Mouse (Mus musculus) CD4-positive naive resting alpha-beta T cell, adult 76 days (primary cell): Measurements from ENCODE around the gene Hist1h3f. TPM values are rescaled to one million over a fixed set of nuclear protein-coding genes. Genes with fewer than 3 reads are reported as not detected.

Experiments used
- total RNA-seq: library from RNA; stranded (reverse); gene quantifications from one replicate; pipeline ENCODE4 v1.2.4, GENCODE M21; 2023

Hist1h3f gene
- total RNA-seq, 1 experiment from 2014 or later, result 48.1 TPM

Other genes starting within 250 kb of the Hist1h3f start
- 13.3 TPM for gene Zfp322a, start 174.8 kb upstream of the Hist1h3f start, total RNA-seq
- 15.9 TPM for gene Abt1, start 120.2 kb upstream of the Hist1h3f start, total RNA-seq
- not detected for gene Btn1a1, start 78.2 kb upstream of the Hist1h3f start, total RNA-seq
- not detected for gene Btn2a2, start 55.2 kb upstream of the Hist1h3f start, total RNA-seq
- 147 TPM for gene Hist1h4h, start 13.0 kb upstream of the Hist1h3f start, total RNA-seq
- 24.7 TPM for gene Hist1h2af, start 10.1 kb upstream of the Hist1h3f start, total RNA-seq
- gene Hist1h3g, start 8.6 kb upstream of the Hist1h3f start, total RNA-seq, result 2.3 TPM
- gene Hist1h2bh, start 660 bp upstream of the Hist1h3f start, total RNA-seq, result 5.5 TPM
- 42.3 TPM for gene Hist1h4f, start 7.6 kb downstream of the Hist1h3f start, total RNA-seq
- 5.2 TPM for gene Hist1h1d, start 9.2 kb downstream of the Hist1h3f start, total RNA-seq
- gene Hist1h3e, start 18.3 kb downstream of the Hist1h3f start, total RNA-seq, result 91.9 TPM
- 7.8 TPM for gene Hist1h2ae, start 27.2 kb downstream of the Hist1h3f start, total RNA-seq
- gene Hist1h2bg, start 27.3 kb downstream of the Hist1h3f start, total RNA-seq, result 110 TPM
- gene Hist1h2bf, start 30.1 kb downstream of the Hist1h3f start, total RNA-seq, result 40.8 TPM
- gene Hist1h2ad, start 30.3 kb downstream of the Hist1h3f start, total RNA-seq, result 3.8 TPM
- 3.4 TPM for gene Hist1h3d, start 31.7 kb downstream of the Hist1h3f start, total RNA-seq
- gene Hist1h4d, start 37.5 kb downstream of the Hist1h3f start, total RNA-seq, result 86.8 TPM
- 8.4 TPM for gene Hist1h2be, start 77.1 kb downstream of the Hist1h3f start, total RNA-seq
- 82.2 TPM for gene Hist1h1e, start 78.5 kb downstream of the Hist1h3f start, total RNA-seq
- 3.4 TPM for gene Hist1h2ac, start 139.9 kb downstream of the Hist1h3f start, total RNA-seq
- 5.1 TPM for gene Hist1h2bc, start 140.1 kb downstream of the Hist1h3f start, total RNA-seq
- gene Hist1h1t, start 151.8 kb downstream of the Hist1h3f start, total RNA-seq, result not detected
- 75.4 TPM for gene Hist1h4c, start 154.4 kb downstream of the Hist1h3f start, total RNA-seq
- gene Hfe, start 166.8 kb downstream of the Hist1h3f start, total RNA-seq, result 1.5 TPM
- 504 TPM for gene Hist1h1c, start 194.8 kb downstream of the Hist1h3f start, total RNA-seq
- 5.8 TPM for gene Hist1h3c, start 201.6 kb downstream of the Hist1h3f start, total RNA-seq
- gene Hist1h2bb, start 202.7 kb downstream of the Hist1h3f start, total RNA-seq, result 23.9 TPM
- gene Hist1h2ab, start 207.1 kb downstream of the Hist1h3f start, total RNA-seq, result 30.2 TPM
- 33.8 TPM for gene Hist1h3b, start 208.2 kb downstream of the Hist1h3f start, total RNA-seq
- 27.7 TPM for gene Hist1h4b, start 213.0 kb downstream of the Hist1h3f start, total RNA-seq
- 63.7 TPM for gene Hist1h4a, start 217.2 kb downstream of the Hist1h3f start, total RNA-seq
- gene Hist1h3a, start 218.3 kb downstream of the Hist1h3f start, total RNA-seq, result 96.6 TPM
- 18.2 TPM for gene Hist1h1a, start 219.6 kb downstream of the Hist1h3f start, total RNA-seq
- gene Trim38, start 225.9 kb downstream of the Hist1h3f start, total RNA-seq, result not detected